Mouse (Mus musculus) bone marrow, adult 2 months (tissue): ENCODE measurements around the gene Col25a1. TPM values are rescaled to one million over a fixed set of nuclear protein-coding genes. Genes with fewer than 3 reads are reported as not detected.

Experiments
- H3K27ac ChIP-seq: fragments of 200-500 bp; 2 replicates; pipeline ENCODE4 v1.5.1; 2012; ENCODE audit warnings: low read depth, mild to moderate bottlenecking, control low read depth, inconsistent platforms, low read length; ENCODE audit not compliant: control insufficient read depth, poor library complexity, insufficient read depth
- H3K4me1 ChIP-seq: fragments of 200-500 bp; 2 replicates; pipeline ENCODE4 v1.6.1; 2011; ENCODE audit warnings: low read length; ENCODE audit not compliant: control insufficient read depth, insufficient read depth
- H3K4me3 ChIP-seq: fragments of 200-500 bp; replicated peaks from 2 replicates; pipeline ENCODE3; 2011; ENCODE audit warnings: mild to moderate bottlenecking, low read depth, low read length, control low read depth; ENCODE audit not compliant: control insufficient read depth
- CTCF ChIP-seq: fragments of 200-500 bp; IDR thresholded peaks from 2 replicates; pipeline ENCODE4 v1.5.1; 2011; ENCODE audit warnings: low read length, control low read depth; ENCODE audit not compliant: control insufficient read depth, insufficient read depth
- POLR2A ChIP-seq: fragments of 200-500 bp; IDR thresholded peaks from 2 replicates; pipeline ENCODE4 v1.6.1; 2011; ENCODE audit warnings: low read depth, mild to moderate bottlenecking, control low read depth, low read length, borderline replicate concordance; ENCODE audit not compliant: control insufficient read depth
- WGBS: fragments of 180-500 bp; shearing (Covaris S2); methylation state at CpG from one replicate; pipeline ENCODE4 v1.1.7; 2018; 5-methylcytosine and 5-hydroxymethylcytosine counted together
- polyA plus RNA-seq: library from polyadenylated mRNA; stranded (reverse); fragments of >200 nt; gene quantifications from 2 replicates; pipeline ENCODE4 v1.2.4, GENCODE M21; 2011; ENCODE audit warnings: low replicate concordance; ENCODE audit not compliant: missing spikeins, insufficient read depth, insufficient read length

Gene Col25a1
- polyA plus RNA-seq, 1 experiment: not detected

DNA sequence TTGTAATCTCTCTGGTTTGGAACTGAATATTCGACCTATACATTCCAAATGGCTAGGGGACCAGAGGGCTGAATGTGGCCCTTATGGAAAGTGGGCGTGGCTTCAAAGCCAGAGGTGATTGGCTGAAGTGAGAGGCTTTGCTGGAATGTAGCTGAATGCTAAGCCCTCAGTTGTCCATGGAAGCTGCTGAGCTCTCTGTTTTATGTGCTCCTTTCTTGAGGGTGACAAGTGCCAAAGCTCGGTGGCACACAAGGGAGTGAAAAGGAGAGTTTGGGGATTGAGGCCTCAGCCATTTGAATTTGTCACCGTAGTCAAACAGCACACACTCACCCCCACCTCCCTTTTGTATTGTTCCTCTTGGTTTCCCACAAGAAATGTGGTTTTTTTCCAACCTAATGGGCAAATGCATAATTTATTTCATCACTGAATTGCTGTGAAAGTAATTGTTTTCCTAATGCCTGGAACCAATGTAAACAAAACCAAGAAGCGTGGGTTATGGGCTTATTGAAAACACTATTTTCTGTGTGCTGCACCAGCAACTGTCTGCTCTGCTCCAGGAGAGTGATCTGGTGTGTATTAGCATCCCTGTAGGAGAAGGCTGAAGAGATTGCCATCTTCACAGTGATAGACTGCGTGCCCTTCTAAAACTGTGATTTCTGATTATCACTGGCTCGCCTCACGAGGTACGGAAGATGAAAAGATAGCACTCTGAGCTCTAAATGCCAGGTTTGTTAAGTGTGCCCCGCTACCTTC is 147.2 kb downstream of the Col25a1 start:
- no peaks in the 10 kb centered on the region for H3K4me1 ChIP-seq
- no peak overlapping the region for H3K27ac ChIP-seq
- WGBS: 73% methylated on average over 10 of the region's 10 CpGs
- H3K4me3 ChIP-seq: no peak overlapping the region
- TF ChIP-seq CTCF: no peak
- no peak for TF ChIP-seq POLR2A

DNA sequence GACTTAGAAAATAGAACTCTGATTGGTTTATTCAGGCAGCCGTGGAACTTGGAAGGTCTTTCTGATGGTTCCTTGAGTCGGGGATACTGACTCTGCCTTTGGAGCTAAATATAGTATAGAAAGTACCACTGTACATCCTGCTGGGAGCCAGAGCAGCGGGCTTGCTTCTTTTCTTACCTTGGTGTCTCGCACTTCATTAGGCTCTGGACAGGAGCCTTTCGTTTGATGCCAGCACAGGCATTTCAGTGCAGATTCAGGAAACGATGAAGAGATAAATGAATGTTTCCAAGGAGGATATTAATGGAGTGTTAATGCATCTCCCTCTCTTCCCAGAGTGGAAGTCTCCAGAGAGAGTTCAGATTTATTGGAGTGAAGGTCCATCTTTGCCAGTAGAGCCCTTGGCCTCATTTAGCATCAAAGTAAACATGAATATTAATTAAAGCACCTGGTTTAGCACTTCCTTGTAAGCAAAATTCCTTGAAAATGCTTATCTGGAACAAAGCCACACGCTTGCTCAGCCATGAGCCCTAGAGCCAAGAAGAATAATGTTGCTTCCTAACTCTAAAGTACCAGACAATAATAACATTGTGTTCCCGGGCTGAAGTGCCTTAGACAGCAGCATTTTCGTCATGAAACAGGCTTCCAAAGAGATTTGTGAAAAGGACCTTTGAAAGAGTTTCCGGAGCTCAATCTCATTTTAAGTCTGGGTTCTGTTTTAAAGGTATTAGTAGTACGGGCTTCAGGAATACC is 151.9 kb downstream of the Col25a1 start:
- no peaks in the 10 kb centered on the region for H3K4me1 ChIP-seq
- WGBS: 74% methylated on average over 11 of the region's 11 CpGs
- no peak overlapping the region for H3K27ac ChIP-seq
- no peak for TF ChIP-seq POLR2A
- no peak for TF ChIP-seq CTCF
- no peak overlapping the region for H3K4me3 ChIP-seq

DNA sequence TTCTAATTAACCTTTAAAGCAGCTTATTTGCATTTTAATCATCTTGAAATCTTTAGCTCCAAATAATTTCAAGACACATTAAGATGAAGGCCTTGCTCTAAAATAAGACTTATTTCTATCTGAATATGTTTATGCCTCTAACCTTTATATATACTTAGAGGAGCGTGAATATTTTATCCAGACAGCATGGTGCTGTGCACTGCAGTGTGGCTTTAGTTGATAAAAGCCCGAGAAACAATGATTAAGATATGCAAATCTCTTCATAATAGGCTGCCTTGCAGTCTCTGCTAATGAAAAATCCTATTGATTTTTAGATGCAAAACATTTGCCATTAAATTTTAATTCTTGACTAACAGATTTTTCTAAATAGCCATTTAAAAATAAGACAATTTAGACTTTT is 156.8 kb downstream of the Col25a1 start:
- H3K4me3 ChIP-seq: no peak overlapping the region
- no peak for TF ChIP-seq POLR2A
- no peak for TF ChIP-seq CTCF
- no peak overlapping the region for H3K27ac ChIP-seq
- WGBS: 73% methylated on average over 2 of the region's 2 CpGs
- H3K4me1 ChIP-seq: no peaks in the 10 kb centered on the region

DNA sequence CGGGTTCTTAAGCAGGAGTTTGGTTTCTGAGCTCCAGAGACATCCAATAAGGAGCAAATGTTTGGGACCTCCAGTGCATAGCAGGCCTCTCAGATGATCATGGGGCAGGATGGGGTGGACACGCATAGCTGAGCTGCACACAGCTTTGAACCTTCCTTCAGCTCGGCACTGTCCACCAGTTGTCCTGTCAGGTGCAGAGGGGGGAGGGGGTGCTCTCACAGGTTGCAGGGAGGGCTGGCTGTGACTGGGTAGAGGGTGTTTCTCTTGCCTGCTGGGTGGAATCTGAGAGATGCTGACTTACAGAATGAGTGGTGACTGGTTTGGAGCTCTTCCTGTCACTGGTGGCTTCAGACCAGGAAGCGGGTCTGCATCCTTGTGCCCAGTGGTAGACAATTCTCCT is 157.5 kb downstream of the Col25a1 start:
- 86% methylated on average over 4 of the region's 4 CpGs for WGBS
- no peaks in the 10 kb centered on the region for H3K4me1 ChIP-seq
- TF ChIP-seq POLR2A (no peak), CTCF (no peak)
- H3K27ac ChIP-seq: no peak overlapping the region
- H3K4me3 ChIP-seq: no peak overlapping the region

DNA sequence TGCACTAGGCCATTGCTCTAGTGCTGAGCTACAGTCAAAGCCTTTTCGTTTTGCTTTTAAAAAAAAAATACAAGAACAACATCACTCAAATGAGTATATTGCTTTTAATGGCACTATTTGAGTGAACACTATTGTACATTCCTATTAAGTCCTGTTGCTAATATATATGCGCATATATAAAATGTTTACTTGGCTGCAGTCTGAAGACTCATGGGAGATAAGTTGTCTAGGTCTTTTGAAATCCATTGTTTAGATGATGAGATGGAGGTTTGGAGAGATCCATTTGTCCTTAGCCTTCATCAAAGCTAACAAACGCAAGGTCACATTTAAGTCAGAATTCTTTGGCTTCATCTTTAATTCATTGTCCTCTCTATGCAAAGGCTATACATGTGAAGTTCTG is 157.9 kb downstream of the Col25a1 start:
- H3K4me1 ChIP-seq: no peaks in the 10 kb centered on the region
- no peak overlapping the region for H3K4me3 ChIP-seq
- TF ChIP-seq CTCF (no peak), POLR2A (no peak)
- H3K27ac ChIP-seq: no peak overlapping the region
- WGBS: 79% methylated on average over 3 of the region's 3 CpGs

DNA sequence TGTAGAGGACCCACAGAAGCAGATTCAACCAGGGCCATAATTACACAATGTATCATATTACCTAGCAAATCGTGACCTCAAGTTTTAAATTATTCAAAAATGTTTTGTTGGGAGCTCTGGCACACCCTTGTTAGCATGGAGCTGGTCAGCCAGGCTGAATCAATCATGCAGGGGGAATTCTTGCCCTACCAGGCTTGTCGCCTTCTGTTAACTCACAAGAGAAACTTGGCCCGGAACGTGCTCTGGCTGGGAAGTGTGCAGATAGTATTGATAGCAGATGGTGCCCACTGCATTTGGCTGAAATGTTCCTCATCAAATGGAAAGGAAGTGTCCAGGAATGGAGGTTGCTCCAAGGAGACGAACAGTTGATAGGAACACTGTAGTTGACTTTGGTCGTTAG is 158.9 kb downstream of the Col25a1 start:
- WGBS: 78% methylated on average over 6 of the region's 6 CpGs
- Histone ChIP-seq H3K4me1 (no peaks in the 10 kb centered on the region), H3K27ac (no peak overlapping the region), H3K4me3 (no peak overlapping the region)
- no peak for TF ChIP-seq CTCF

DNA sequence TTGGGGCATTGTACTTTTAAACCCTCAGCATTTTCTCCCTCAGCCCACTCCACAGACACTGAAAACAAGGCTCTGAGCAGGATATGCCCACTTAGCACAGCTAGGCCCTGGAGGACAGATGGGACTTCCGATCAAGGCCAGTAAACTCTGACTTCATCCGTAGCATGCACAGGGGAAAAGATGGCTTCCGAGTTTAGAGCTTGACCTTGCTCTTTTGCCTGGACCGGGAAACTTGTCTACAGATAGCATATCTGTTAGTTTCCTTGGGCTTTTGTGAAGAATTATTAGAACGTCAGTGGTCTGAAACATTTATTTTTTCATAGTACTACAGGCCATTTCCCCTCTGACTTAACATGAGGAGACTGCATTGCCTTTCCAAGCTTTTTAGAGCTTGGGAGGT is 159.4 kb downstream of the Col25a1 start:
- no peak overlapping the region for H3K4me3 ChIP-seq
- WGBS: 85% methylated on average over 5 of the region's 5 CpGs
- TF ChIP-seq CTCF: no peak
- TF ChIP-seq POLR2A: no peak
- H3K27ac ChIP-seq: no peak overlapping the region
- H3K4me1 ChIP-seq: no peaks in the 10 kb centered on the region

DNA sequence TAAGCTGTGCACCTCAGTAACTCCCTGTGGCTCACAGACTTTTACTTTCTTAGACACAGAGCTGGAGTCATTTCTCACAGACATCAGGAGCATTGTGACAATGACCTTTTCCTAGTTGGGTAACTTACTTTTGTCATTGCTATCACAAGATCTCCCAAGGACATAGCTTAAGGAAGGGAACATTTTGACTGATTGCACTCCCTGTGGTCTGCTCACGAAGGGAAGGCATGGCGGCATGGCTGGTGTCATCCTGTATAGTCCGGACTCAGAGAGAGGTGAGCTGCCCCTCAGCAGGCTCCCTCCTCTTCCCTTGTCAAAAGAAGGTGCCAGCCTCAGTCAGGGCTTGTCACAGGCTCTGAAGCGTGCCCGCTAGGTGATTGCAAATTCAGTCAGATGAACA is 160.6 kb downstream of the Col25a1 start:
- 83% methylated on average over 5 of the region's 5 CpGs for WGBS
- TF ChIP-seq CTCF: no peak
- TF ChIP-seq POLR2A: no peak
- Histone ChIP-seq H3K4me3 (no peak overlapping the region), H3K27ac (no peak overlapping the region), H3K4me1 (no peaks in the 10 kb centered on the region)

DNA sequence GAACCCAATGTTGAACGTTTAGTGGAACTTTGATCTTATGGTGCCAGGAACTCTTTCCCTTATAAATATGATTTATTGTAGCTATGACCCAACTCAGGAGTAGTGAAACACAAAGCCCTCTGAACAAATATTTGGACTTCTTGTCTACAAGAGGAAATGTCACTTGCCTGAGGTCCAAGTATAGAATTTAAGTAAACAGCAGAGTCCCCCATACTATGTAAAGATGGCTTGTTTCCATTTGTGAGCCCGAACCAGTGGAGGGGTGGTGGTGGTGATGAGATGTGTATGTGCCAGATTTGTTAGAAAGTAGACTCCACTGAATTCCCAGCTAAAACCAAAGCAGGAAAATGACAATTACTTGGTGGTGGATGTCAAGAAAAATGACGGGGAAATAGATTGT is 169.2 kb downstream of the Col25a1 start:
- H3K27ac ChIP-seq: no peak overlapping the region
- WGBS: 64% methylated on average over 3 of the region's 3 CpGs
- no peak for TF ChIP-seq CTCF
- no peaks in the 10 kb centered on the region for H3K4me1 ChIP-seq
- no peak overlapping the region for H3K4me3 ChIP-seq
